Mouse (Mus musculus) stomach, postnatal 0 days (tissue): ENCODE measurements around the gene Olig2. TPM values are rescaled to one million over a fixed set of nuclear protein-coding genes. Genes with fewer than 3 reads are reported as not detected.

ENCODE experiments used
- ATAC-seq: fragments of 200-750 bp; cut with Nextera tagmentation; 2 replicates; pipeline ENCODE4 v1.8.0; 2017; ENCODE audit not compliant: low FRiP score, low TSS enrichment
- DNase-seq: peaks from one replicate; pipeline ENCODE4 v3.0.0-alpha.2; 2016; ENCODE audit warnings: low spot score
- H3K27ac ChIP-seq: fragments of 300-500 bp; sonication (generic); replicated peaks from 2 replicates; pipeline ENCODE4 v1.5.1; 2014; ENCODE audit warnings: mild to moderate bottlenecking, control low read depth
- H3K27me3 ChIP-seq: fragments of 300-500 bp; sonication (generic); 2 replicates; pipeline ENCODE4 v1.6.1; 2014; ENCODE audit warnings: low read length; ENCODE audit not compliant: control insufficient read depth, insufficient read depth
- H3K36me3 ChIP-seq: fragments of 300-500 bp; sonication (generic); 2 replicates; pipeline ENCODE4 v1.6.1; 2014; ENCODE audit warnings: low read length, mixed read lengths; ENCODE audit not compliant: control insufficient read depth, insufficient read depth
- H3K4me1 ChIP-seq: fragments of 300-500 bp; sonication (generic); replicated peaks from 2 replicates; pipeline ENCODE4 v1.6.1; 2014; ENCODE audit warnings: antibody characterized with exemption; ENCODE audit not compliant: control insufficient read depth, insufficient read depth
- H3K4me2 ChIP-seq: fragments of 300-500 bp; sonication (generic); replicated peaks from 2 replicates; pipeline ENCODE4 v1.6.1; 2014; ENCODE audit warnings: low read depth, mild to moderate bottlenecking, control low read depth, moderate library complexity
- H3K4me3 ChIP-seq: fragments of 300-500 bp; sonication (generic); 2 replicates; pipeline ENCODE4 v1.5.1; 2014; ENCODE audit warnings: low read depth, low read length, control low read depth
- H3K9ac ChIP-seq: fragments of 300-500 bp; sonication (generic); 2 replicates; pipeline ENCODE4 v1.6.1; 2014; ENCODE audit warnings: mild to moderate bottlenecking, low read length, control low read depth, mixed read lengths
- H3K9me3 ChIP-seq: fragments of 300-500 bp; sonication (generic); 2 replicates; pipeline ENCODE4 v1.6.1; 2016; ENCODE audit warnings: low read length; ENCODE audit not compliant: control insufficient read depth
- CTCF ChIP-seq: IDR thresholded peaks from 2 replicates; pipeline ENCODE4 v1.5.1; 2016; ENCODE audit warnings: antibody characterized with exemption, low read depth, mild to moderate bottlenecking, moderate library complexity
- EP300 ChIP-seq: optimal IDR thresholded peaks from 2 replicates; pipeline ENCODE3; 2016; ENCODE audit warnings: antibody characterized with exemption
- WGBS: fragments of 180-500 bp; shearing (Covaris S2); extraction: QIAGEN DNeasy Blood & Tissue Kit; methylation state at CpG from one replicate; pipeline ENCODE4 v1.1.7; 2014; 5-methylcytosine and 5-hydroxymethylcytosine counted together
- polyA plus RNA-seq: library from polyadenylated mRNA; unstranded; fragments of >200 nt; fragmentation: Nextera tagmentation; extraction: Ambion mirVana; gene quantifications from 2 replicates; pipeline ENCODE4 v1.2.1, GENCODE M21; 2015

Olig2 gene
- not detected in 2 replicates for polyA plus RNA-seq

- WGBS, result 1% methylated on average over 53 of the region's 53 CpGs
- ATAC-seq, result 0 out of 2 replicates have a peak, but pooled peaks have one; percentile 26
Measured at GRCm38 (mm10) chr16:91225233-91226037, at the start of gene Olig2. TSS of gene Olig2 (plus strand) at chr16:91225457.

GRCm38 (mm10) chr16:91175892-91176291, 49.4 kb upstream of the Olig2 start:
- ATAC-seq (no peak), DNase-seq (no peak)
- Histone ChIP-seq H3K4me1 (no peaks in the 10 kb centered on the region), H3K27me3 (0 out of 2 replicates have a peak, but pooled peaks cover 2% of the 10 kb centered on the region), H3K4me3 (no peak overlapping the region), H3K36me3 (no peaks in the 10 kb centered on the region), H3K4me2 (no peak overlapping the region), H3K9me3 (no peaks in the 10 kb centered on the region), H3K9ac (no peak overlapping the region), H3K27ac (no peak overlapping the region)
- TF ChIP-seq CTCF, result no peak
- no peak for TF ChIP-seq EP300
- 60% methylated on average over 8 of the region's 8 CpGs for whole genome bisulfite sequencing

More at GRCm38 (mm10) chr16:91225233-91226037, at the start of gene Olig2:
- TF ChIP-seq CTCF, result no peak
- no peak for TF ChIP-seq EP300
- Histone ChIP-seq H3K4me1 (no peaks in the 10 kb centered on the region), H3K36me3 (no peaks in the 10 kb centered on the region), H3K9ac (no peak within 1 kb of the TSS), H3K9me3 (no peaks in the 10 kb centered on the region), H3K4me2 (peak within 1 kb of the TSS; percentile 34), H3K4me3 (peak within 1 kb of the TSS; percentile 17), H3K27me3 (peaks cover 64% of the 10 kb centered on the region), H3K27ac (no peak within 1 kb of the TSS)
- DNase-seq, result no peak

- H3K27me3 ChIP-seq, result no peaks in the 10 kb centered on the region
- H3K4me2 ChIP-seq, result no peak overlapping the region
- no peak for ATAC-seq
Measured at GRCm38 (mm10) chr16:91187046-91187445, 38.2 kb upstream of the Olig2 start.

GRCm38 (mm10) chr16:91187662-91188061, 37.6 kb upstream of the Olig2 start:
- no peak overlapping the region for H3K4me2 ChIP-seq
- H3K27ac ChIP-seq, result no peak overlapping the region
- no peak overlapping the region for H3K4me3 ChIP-seq
- H3K36me3 ChIP-seq, result no peaks in the 10 kb centered on the region
- DNase-seq (no peak), ATAC-seq (no peak)
- H3K9me3 ChIP-seq, result no peaks in the 10 kb centered on the region
- WGBS, result 73% methylated on average over 10 of the region's 10 CpGs
- H3K9ac ChIP-seq, result no peak overlapping the region
- H3K27me3 ChIP-seq, result no peaks in the 10 kb centered on the region
- no peak for TF ChIP-seq CTCF
- no peak for TF ChIP-seq EP300
- no peaks in the 10 kb centered on the region for H3K4me1 ChIP-seq

More at GRCm38 (mm10) chr16:91187046-91187445, 38.2 kb upstream of the Olig2 start:
- 27% methylated on average over 8 of the region's 8 CpGs for WGBS
- Histone ChIP-seq H3K27ac (no peak overlapping the region), H3K4me3 (no peak overlapping the region), H3K9ac (no peak overlapping the region), H3K36me3 (no peaks in the 10 kb centered on the region), H3K9me3 (no peaks in the 10 kb centered on the region), H3K4me1 (no peaks in the 10 kb centered on the region)
- TF ChIP-seq CTCF (no peak), EP300 (no peak)
- no peak for DNase-seq

- Histone ChIP-seq H3K36me3 (no peaks in the 10 kb centered on the region), H3K4me3 (no peak overlapping the region), H3K9ac (no peak overlapping the region), H3K4me2 (no peak overlapping the region), H3K9me3 (no peaks in the 10 kb centered on the region), H3K27me3 (no peaks in the 10 kb centered on the region), H3K27ac (no peak overlapping the region), H3K4me1 (no peaks in the 10 kb centered on the region)
- TF ChIP-seq EP300 (no peak), CTCF (no peak)
- no peak for ATAC-seq
- no peak for DNase-seq
- 85% methylated on average over 12 of the region's 12 CpGs for WGBS
Measured at GRCm38 (mm10) chr16:91188304-91188703, 37.0 kb upstream of the Olig2 start.

- no peaks in the 10 kb centered on the region for H3K36me3 ChIP-seq
- H3K9ac ChIP-seq, result no peak overlapping the region
- whole genome bisulfite sequencing, result 71% methylated on average over 6 of the region's 6 CpGs
Measured at GRCm38 (mm10) chr16:91191233-91191632, 34.0 kb upstream of the Olig2 start.

More at GRCm38 (mm10) chr16:91191233-91191632, 34.0 kb upstream of the Olig2 start:
- H3K4me3 ChIP-seq, result no peak overlapping the region
- DNase-seq, result no peak
- H3K27me3 ChIP-seq, result no peaks in the 10 kb centered on the region
- no peak overlapping the region for H3K4me2 ChIP-seq
- no peaks in the 10 kb centered on the region for H3K9me3 ChIP-seq
- ATAC-seq, result no peak
- H3K27ac ChIP-seq, result no peak overlapping the region
- H3K4me1 ChIP-seq, result no peaks in the 10 kb centered on the region
- TF ChIP-seq EP300 (no peak), CTCF (no peak)
